ENCODE assay signal across 21 mouse cellular contexts in the genomic region with DNA sequence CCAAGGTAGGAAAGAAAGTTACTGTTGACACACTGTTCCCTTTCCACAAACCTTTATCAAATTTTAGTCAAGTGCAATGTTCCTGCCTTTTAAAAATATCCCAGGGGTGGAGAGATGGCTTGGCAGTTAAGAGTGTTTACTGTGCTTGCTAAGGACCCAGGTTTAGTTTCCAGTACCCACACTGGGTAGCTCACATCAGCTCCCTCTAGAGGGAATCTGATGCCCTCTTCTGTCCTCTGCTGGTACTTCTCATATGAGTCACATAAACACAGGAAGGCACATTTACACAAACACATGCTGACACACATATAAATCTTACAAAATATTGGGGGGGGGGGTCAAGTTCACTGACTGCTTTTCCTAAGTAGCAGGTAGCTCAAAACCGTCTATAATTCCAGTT. TPM values are rescaled to one million over a fixed set of nuclear protein-coding genes. Genes with fewer than 3 reads are reported as not detected.
DNase-seq lines count a peak whose midpoint lies in the region; ATAC-seq and TF ChIP-seq lines count a peak whose summit lies in the region.
"Had no signal": no experiment of that assay in that cellular context is flagged by ENCODE, and none has a peak within 500 bp of the region (broad histone marks: within the 10 kb centered on the region; RNA-seq: fewer than 3 reads in every experiment).

No protein-coding gene starts in this region.

- no peak overlapping the region for H3K27ac ChIP-seq in kidney, postnatal 0 days
- no peak overlapping the region for H3K27ac ChIP-seq in stomach, postnatal 0 days (replicated peaks)
- H3K27ac ChIP-seq: embryonic facial prominence, embryonic 12.5 days; heart, embryonic 13.5 days; intestine, embryonic 15.5 days; limb, embryonic 15.5 days; macrophage; neural tube, embryonic 12.5 days had no signal

- no peak overlapping the region for H3K9ac ChIP-seq in kidney, postnatal 0 days (ENCODE audit: low read depth, low read length)
- no peak overlapping the region for H3K9ac ChIP-seq in stomach, postnatal 0 days (ENCODE audit: low read length)
- H3K9ac ChIP-seq: embryonic facial prominence, embryonic 12.5 days; heart, embryonic 13.5 days; intestine, embryonic 15.5 days; limb, embryonic 15.5 days; neural tube, embryonic 12.5 days had no signal

- no peaks in the 10 kb centered on the region for H3K9me3 ChIP-seq in kidney, postnatal 0 days (replicated peaks; ENCODE audit: low read length)
- no peaks in the 10 kb centered on the region for H3K9me3 ChIP-seq in stomach, postnatal 0 days (ENCODE audit: control insufficient read depth, low read length)
- H3K9me3 ChIP-seq: embryonic facial prominence, embryonic 12.5 days; heart, embryonic 13.5 days; intestine, embryonic 15.5 days; limb, embryonic 15.5 days; neural tube, embryonic 12.5 days had no signal

- no peaks in the 10 kb centered on the region for H3K27me3 ChIP-seq in kidney, postnatal 0 days (ENCODE audit: insufficient read depth, low read length)
- H3K27me3 ChIP-seq in stomach, postnatal 0 days (ENCODE audit: control insufficient read depth, insufficient read depth, low read length): no peaks in the 10 kb centered on the region
- H3K27me3 ChIP-seq: embryonic facial prominence, embryonic 12.5 days; heart, embryonic 13.5 days; intestine, embryonic 15.5 days; limb, embryonic 15.5 days; neural tube, embryonic 12.5 days had no signal

- H3K4me2 ChIP-seq in kidney, postnatal 0 days (ENCODE audit: low read length): no peak overlapping the region
- no peak overlapping the region for H3K4me2 ChIP-seq in stomach, postnatal 0 days (replicated peaks; ENCODE audit: low read depth)
- H3K4me2 ChIP-seq: embryonic facial prominence, embryonic 12.5 days; heart, embryonic 13.5 days; intestine, embryonic 15.5 days; limb, embryonic 15.5 days; neural tube, embryonic 12.5 days had no signal

- ATAC-seq in kidney, postnatal 0 days (replicated peaks; ENCODE audit: low FRiP score, low read depth): no peak
- no peak for ATAC-seq in stomach, postnatal 0 days (ENCODE audit: low FRiP score, low TSS enrichment)
- ATAC-seq: activated CD4-positive, CD25-positive, alpha-beta regulatory T cell, adult 4 months; intestine, embryonic 15.5 days had no signal

- no peak for TF ChIP-seq EP300 in stomach, postnatal 0 days (optimal IDR thresholded peaks at IDR 0.05)

- WGBS in kidney, postnatal 0 days: 50% methylated on average over 1 of the region's 1 CpGs
- WGBS in stomach, postnatal 0 days: 57% methylated on average over 1 of the region's 1 CpGs

- peak; percentile 11; the same call in 1 of the 2 replicates for TF ChIP-seq CTCF in kidney, postnatal 0 days (IDR thresholded peaks at IDR 0.05; ENCODE audit: low read depth)
- TF ChIP-seq CTCF in stomach, postnatal 0 days (IDR thresholded peaks at IDR 0.05; ENCODE audit: low read depth): peak; percentile 45

- no peaks in the 10 kb centered on the region for H3K36me3 ChIP-seq in kidney, postnatal 0 days (ENCODE audit: insufficient read depth, low read length)
- no peaks in the 10 kb centered on the region for H3K36me3 ChIP-seq in stomach, postnatal 0 days (ENCODE audit: control insufficient read depth, insufficient read depth, low read length)
- H3K36me3 ChIP-seq: intestine, embryonic 15.5 days had no signal

- no peaks in the 10 kb centered on the region for H3K4me1 ChIP-seq in kidney, postnatal 0 days (replicated peaks; ENCODE audit: insufficient read depth, low read length)
- no peaks in the 10 kb centered on the region for H3K4me1 ChIP-seq in stomach, postnatal 0 days (replicated peaks; ENCODE audit: control insufficient read depth, insufficient read depth)
- H3K4me1 ChIP-seq: embryonic facial prominence, embryonic 12.5 days; heart, embryonic 13.5 days; intestine, embryonic 15.5 days; limb, embryonic 15.5 days; neural tube, embryonic 12.5 days had no signal

- no peak for DNase-seq in kidney, postnatal 0 days (ENCODE audit: low spot score)
- no peak for DNase-seq in kidney, adult 9 months
- peak; percentile 9 for DNase-seq in thymus, postnatal 0 days (ENCODE audit: low spot score)
- no peak for DNase-seq in thymus, postnatal 14 days
- DNase-seq in R1 (ENCODE audit: low read depth, low spot score): peak; percentile 79
- DNase-seq in stomach, postnatal 0 days (ENCODE audit: low spot score): no peak
- no peak for DNase-seq in right cerebral cortex, postnatal 10 days (ENCODE audit: low spot score in 2 of 2)
- no peak for DNase-seq in neural tube, embryonic 10.5 days (ENCODE audit: extremely low spot score, low spot score)
- DNase-seq: cerebellum, postnatal 25 days; gastrocnemius, postnatal 25 days; kidney, postnatal 14 days; layer of hippocampus, adult 9-11 months; midbrain, embryonic 14.5 days; right cerebral cortex, postnatal 4 days had no signal

- H3K4me3 ChIP-seq in kidney, postnatal 0 days (replicated peaks; ENCODE audit: low read depth, low read length): no peak overlapping the region
- H3K4me3 ChIP-seq in stomach, postnatal 0 days (ENCODE audit: low read depth, low read length): no peak overlapping the region
- H3K4me3 ChIP-seq: embryonic facial prominence, embryonic 12.5 days; heart, embryonic 13.5 days; intestine, embryonic 15.5 days; limb, embryonic 15.5 days; neural tube, embryonic 12.5 days had no signal

RNA-seq across cellular contexts. Expression of a gene that starts 9.2 kb away (rescaled TPM):
- polyA plus RNA-seq in kidney, postnatal 0 days (2015; fragmentation: Nextera tagmentation; extraction: Ambion mirVana): not detected in 2 replicates
- not detected in 2 replicates for polyA plus RNA-seq in thymus, postnatal 0 days (2015; fragmentation: Nextera tagmentation; extraction: Ambion mirVana)
- 1.4 and 1.6 TPM in 2 replicates for polyA plus RNA-seq in stomach, postnatal 0 days (2015; fragmentation: Nextera tagmentation; extraction: Ambion mirVana)
- polyA plus RNA-seq: activated CD4-positive, CD25-positive, alpha-beta regulatory T cell, adult 4 months; macrophage had no signal

RNA-seq across cellular contexts. Expression of a gene that starts 29.9 kb away (rescaled TPM):
- 5.0 and 6.8 TPM in 2 replicates for polyA plus RNA-seq in kidney, postnatal 0 days (2015; fragmentation: Nextera tagmentation; extraction: Ambion mirVana)
- polyA plus RNA-seq in thymus, postnatal 0 days (2015; fragmentation: Nextera tagmentation; extraction: Ambion mirVana): 5.2 and 7.2 TPM in 2 replicates
- 4.2 and 4.6 TPM in 2 replicates for polyA plus RNA-seq in stomach, postnatal 0 days (2015; fragmentation: Nextera tagmentation; extraction: Ambion mirVana)

RNA-seq across cellular contexts. Expression of a gene that starts 44.7 kb away (rescaled TPM):
- polyA plus RNA-seq in kidney, postnatal 0 days (2015; fragmentation: Nextera tagmentation; extraction: Ambion mirVana): 2.9 and 3.2 TPM in 2 replicates
- 2.8 and 3.5 TPM in 2 replicates for polyA plus RNA-seq in thymus, postnatal 0 days (2015; fragmentation: Nextera tagmentation; extraction: Ambion mirVana)
- 1.9 and 2.0 TPM in 2 replicates for polyA plus RNA-seq in stomach, postnatal 0 days (2015; fragmentation: Nextera tagmentation; extraction: Ambion mirVana)

RNA-seq across cellular contexts. Expression of a gene that starts 53.1 kb away (rescaled TPM):
- 74.3 and 75.3 TPM in 2 replicates for polyA plus RNA-seq in kidney, postnatal 0 days (2015; fragmentation: Nextera tagmentation; extraction: Ambion mirVana)
- 73.2 and 75.3 TPM in 2 replicates for polyA plus RNA-seq in thymus, postnatal 0 days (2015; fragmentation: Nextera tagmentation; extraction: Ambion mirVana)
- polyA plus RNA-seq in stomach, postnatal 0 days (2015; fragmentation: Nextera tagmentation; extraction: Ambion mirVana): 42.6 and 46.5 TPM in 2 replicates

Comparison
In these comparisons a context has a peak if more than half of its experiments do, and no peak if none do; other contexts are left out.
1. DNase-seq: peak in thymus, postnatal 0 days (single experiment) and R1 (single experiment); none in kidney, postnatal 0 days (single experiment), kidney, adult 9 months (single experiment), thymus, postnatal 14 days (single experiment), stomach, postnatal 0 days (single experiment), right cerebral cortex, postnatal 10 days (0 of 2) and neural tube, embryonic 10.5 days (single experiment).